Mouse (Mus musculus) embryonic fibroblast, embryonic 13.5 days (primary cell): Measurements from ENCODE around the gene Hist1h2ao.

Experiments used
- CTCF ChIP-seq: IDR thresholded peaks from 2 replicates; pipeline ENCODE4 v1.5.1; 2011; ENCODE audit warnings: mild to moderate bottlenecking, control low read depth, low read length, moderate library complexity, borderline replicate concordance; ENCODE audit not compliant: insufficient read depth
- POLR2A ChIP-seq: IDR thresholded peaks from 2 replicates; pipeline ENCODE4 v1.6.1; 2011; ENCODE audit warnings: low read depth, mild to moderate bottlenecking, control low read depth, low read length, moderate library complexity

GRCm38 (mm10) chr13:21779767-21780731, 30.2 kb upstream of the Hist1h2ao start, which contains the start of gene Hist1h1b:
- TF ChIP-seq CTCF (no peak), POLR2A (peak; percentile 94)
